Mouse (Mus musculus) layer of hippocampus, adult 9-10 months (tissue): ENCODE data around the gene Serpina3g.
"Not testable (repeated sequence)": the region's sequence is repeated elsewhere in the genome, so short reads cannot be mapped to it uniquely, and the experiment has no call there.

Experiments used
- DNase-seq: peaks from one replicate; pipeline ENCODE4 v3.0.0; 2022; ENCODE audit warnings: low spot score

Serpina3g gene

DNA sequence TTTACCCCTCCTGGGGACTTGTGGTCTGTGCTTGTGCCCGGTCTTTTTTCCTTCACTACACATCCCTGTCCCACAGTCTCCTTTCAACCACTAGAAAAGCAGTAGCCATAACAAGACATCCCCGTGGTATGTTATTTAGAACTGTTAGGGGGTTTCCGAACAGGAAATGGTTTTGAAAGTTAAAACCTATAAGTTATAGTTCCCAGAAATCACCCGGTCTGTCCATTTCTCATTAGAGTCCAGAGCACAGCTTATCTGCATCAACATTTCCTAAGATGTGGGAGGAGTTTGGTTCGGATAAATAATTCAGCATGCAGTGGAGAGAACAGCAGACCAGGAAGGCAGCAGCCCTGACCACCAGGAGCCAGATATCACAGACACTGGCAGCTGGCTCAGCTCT, at the start of gene Serpina3g:
Serpina3g (plus strand) TSS at position 331 of the 400 bp plus-strand sequence.
- no peak for DNase-seq

- no peak for DNase-seq
Observed at GRCm38 (mm10) chr12:104189246-104189645, 46.8 kb upstream of the Serpina3g start.

GRCm38 (mm10) chr12:104190852-104191251, 45.2 kb upstream of the Serpina3g start:
- no peak for DNase-seq

DNA sequence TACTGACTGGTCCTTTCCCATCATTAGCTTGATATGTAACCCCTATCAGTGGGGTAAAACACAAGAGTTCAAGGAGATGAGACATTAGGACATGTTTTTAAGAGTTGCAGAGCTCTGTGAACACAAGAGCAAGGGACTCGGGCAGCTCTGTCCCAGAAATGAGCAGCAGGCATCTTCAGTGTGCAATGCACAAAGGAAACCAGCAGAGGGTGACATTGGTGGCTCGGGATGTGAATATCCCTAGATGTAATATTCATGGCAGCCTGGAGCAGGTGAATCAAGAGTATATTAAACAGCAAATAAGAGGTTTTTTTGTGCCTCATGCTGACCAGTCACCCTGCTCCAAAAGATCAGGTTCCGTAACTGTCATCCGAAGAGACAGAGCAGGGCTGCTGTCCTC, 26.9 kb upstream of the Serpina3g start:
- DNase-seq: no peak

DNA sequence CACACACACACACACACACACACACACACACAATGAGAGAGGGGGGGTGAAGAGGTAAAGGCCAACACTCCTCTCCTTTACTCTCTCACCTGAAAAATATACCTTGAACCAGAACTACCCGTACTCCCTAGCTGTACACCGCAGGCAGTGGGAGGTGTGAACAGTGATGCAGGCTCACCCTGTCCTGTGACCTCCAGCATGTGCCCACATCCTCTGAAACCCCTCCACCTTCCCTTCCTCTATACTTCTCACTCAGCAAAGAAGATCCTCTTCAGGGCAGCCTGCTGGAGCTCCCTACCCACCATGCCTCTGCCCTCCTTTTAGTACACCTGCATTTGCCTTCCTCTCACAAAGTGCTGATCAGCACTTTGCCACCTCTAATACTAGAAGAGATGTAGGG, 26.2 kb upstream of the Serpina3g start:
- no peak for DNase-seq

GRCm38 (mm10) chr12:104213689-104214444, 22.2 kb upstream of the Serpina3g start:
- no peak for DNase-seq

- no peak for DNase-seq
Observed at GRCm38 (mm10) chr12:104214445-104214753, 21.6 kb upstream of the Serpina3g start, which contains the start of gene Serpina3f. TSS of gene Serpina3f (plus strand) at chr12:104214544.

- DNase-seq: no peak
Observed at GRCm38 (mm10) chr12:104215249-104215648, 20.8 kb upstream of the Serpina3g start.

- no peak for DNase-seq
Observed at GRCm38 (mm10) chr12:104221616-104222015, 14.4 kb upstream of the Serpina3g start.

- no peak for DNase-seq
Observed at GRCm38 (mm10) chr12:104223690-104224089, 12.4 kb upstream of the Serpina3g start.

GRCm38 (mm10) chr12:104224598-104225300, 11.3 kb upstream of the Serpina3g start:
- DNase-seq: no peak

- DNase-seq: no peak
Observed at GRCm38 (mm10) chr12:104230762-104231161, 5.3 kb upstream of the Serpina3g start.

DNA sequence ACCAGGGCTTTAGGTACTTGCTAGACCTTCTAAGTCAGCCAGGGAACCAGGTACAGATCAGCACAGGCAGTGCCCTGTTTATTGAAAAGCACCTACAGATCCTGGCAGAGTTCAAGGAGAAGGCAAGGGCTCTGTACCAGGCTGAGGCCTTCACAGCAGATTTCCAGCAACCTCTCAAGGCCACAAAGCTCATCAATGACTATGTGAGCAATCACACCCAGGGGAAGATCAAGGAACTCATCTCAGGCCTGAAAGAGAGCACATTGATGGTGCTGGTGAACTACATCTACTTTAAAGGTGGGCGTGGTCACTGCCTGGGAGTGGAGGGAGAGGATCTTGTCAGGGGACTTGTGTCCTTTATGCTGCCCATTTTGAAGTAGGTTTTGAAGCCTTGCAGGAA, 2.0 kb downstream of the Serpina3g start:
- DNase-seq: not testable (repeated sequence)

DNA sequence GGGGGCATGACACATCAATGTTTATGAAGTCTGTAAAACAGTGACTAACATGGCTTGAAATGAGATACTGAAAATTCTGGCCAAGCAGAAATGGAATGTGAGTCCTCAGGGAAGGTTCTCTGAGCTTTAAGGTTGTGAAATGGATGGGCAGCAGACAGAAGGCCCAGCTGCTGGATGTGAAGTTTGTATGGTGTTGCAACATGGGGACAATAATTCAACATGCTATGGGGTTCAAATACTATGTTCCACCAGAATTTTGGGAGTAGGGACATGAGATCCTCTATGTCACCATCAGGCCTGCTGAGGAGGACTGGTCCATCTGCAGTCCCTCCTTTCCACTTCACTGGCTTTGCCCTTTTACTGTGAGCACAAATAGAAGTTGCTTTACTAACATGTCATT, 7.3 kb downstream of the Serpina3g start:
- no peak for DNase-seq

GRCm38 (mm10) chr12:104245092-104245491, 9.0 kb downstream of the Serpina3g start:
- no peak for DNase-seq

DNA sequence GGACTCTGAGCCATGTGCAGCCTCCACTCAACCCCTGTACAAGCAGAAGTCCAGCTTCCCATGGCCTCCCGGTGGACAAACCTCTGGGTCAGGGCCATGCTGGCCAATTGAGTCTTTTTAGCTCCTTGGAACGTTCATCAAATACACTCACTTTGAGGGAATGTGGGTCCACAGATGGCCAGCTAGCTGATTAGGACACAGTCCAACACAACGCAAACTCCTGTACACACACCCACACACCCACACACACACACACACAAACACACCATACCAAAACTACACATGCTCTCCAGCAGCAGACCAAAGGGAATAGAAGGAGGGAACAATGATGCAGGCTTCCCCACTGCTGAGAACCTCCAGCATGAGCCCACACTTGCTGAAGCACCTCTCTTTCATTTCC, 9.6 kb downstream of the Serpina3g start:
- no peak for DNase-seq

DNA sequence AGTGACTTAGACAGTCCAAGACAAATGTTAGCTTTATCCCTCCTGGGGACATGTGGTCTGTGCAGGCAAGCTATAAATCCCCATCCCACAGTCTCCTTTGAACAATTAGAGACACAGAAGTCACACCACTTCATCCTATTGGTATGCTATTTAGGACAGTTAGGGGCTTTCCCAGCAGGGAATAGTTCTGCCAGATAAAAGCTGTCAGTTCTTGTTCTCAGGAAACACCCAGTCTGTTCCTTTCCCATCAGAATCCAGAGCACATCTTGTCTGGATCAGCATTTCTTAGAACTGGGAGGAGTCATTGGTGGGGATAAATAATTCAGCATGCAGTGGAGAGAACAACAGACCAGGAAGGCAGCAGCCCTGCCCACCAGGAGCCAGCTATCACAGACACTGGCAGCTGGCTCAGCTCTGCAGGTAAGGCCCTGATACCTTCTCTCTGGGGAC, 11.5 kb downstream of the Serpina3g start:
- DNase-seq: no peak

DNA sequence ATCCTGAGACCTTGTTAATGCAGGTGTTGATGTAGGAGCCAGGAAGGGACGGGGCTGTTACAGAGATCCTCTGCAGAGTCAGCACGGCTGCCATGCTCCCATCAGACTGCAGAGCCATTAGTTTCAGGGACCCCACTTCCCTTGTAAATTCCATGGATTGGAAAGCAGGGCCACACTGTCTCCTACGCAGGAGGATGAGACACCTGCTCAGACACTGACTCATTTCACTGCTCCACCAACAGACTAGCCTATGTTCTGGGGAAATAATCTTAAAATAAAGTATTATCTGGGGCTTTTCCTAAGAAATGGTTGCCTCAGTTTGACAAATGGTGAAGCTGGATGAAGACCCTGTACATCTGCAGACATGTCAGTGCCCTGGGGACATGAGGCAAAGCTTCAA, 12.2 kb downstream of the Serpina3g start:
- DNase-seq: no peak

DNA sequence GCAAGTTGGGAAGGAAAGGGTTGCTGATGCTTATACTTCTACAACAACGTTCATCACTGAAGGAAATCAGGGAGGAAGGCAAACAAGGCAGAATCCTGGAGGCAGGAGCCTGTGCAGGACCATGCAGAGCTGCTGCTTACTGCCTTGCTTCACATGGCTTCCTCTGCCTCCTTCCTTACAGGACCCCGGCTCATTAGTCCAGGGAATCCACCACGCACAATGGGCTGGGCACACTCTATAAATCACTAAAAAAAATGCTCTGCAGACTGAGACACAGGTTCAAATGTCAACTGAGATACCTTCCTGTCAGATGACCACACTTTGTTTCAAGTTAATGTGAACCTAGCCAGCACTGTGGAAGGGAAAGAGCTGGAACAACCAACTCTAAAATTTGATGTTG, 25.0 kb downstream of the Serpina3g start:
- DNase-seq: no peak

GRCm38 (mm10) chr12:104262863-104263262, 26.8 kb downstream of the Serpina3g start, which contains the start of gene Serpina3i:
TSS of gene Serpina3i (plus strand) at chr12:104263122.
- no peak for DNase-seq

- no peak for DNase-seq
Observed at GRCm38 (mm10) chr12:104266374-104266773, 30.3 kb downstream of the Serpina3g start.

DNA sequence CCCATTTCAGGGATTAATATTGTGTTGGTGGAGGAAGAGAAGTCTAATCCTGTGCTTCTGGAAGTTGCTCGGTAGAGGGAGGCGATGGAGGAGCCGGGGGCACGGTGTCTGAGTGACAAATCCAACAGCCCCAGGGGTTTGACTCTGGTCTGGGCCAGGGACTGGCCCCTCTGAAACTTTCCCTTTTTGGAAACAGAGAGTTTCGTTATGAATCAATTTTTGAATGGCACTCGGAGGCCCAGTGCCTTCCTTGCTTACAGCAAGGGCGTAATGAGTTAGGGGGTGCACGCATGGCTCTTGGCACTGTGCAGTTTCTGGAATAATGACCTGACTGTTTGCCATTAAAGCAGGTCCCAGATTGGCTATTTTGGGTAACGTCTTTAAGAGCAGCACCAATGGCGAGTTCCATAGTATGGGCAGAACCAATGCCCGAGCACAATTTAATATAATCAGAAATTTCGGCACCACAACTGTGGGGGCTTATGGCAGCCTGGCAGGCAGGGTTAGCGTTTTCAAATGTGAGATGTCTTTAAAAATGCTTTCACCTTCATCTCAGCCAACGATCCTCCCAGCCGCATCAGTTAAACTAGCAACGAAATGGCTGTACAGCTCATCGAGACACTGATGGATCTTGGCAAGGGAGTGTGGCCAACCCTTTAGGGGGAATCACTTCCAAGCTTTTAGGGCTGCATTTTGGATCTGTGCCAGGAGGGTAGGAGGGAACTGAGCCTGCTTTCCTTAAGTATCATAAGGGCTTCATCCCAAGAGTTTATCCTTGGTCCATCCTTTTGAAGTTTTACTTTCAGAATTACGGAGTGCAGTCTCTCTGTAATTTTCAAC, 42.4 kb downstream of the Serpina3g start:
- DNase-seq: no peak

- DNase-seq: no peak
Observed at GRCm38 (mm10) chr12:104279056-104279435, 43.0 kb downstream of the Serpina3g start.
